Mouse (Mus musculus) gastrocnemius, adult 2 months (tissue): ENCODE data around the gene Shq1. TPM values are rescaled to one million over a fixed set of nuclear protein-coding genes. Genes with fewer than 3 reads are reported as not detected.

Experiments
- DNase-seq: peaks from one replicate; pipeline ENCODE4 v3.0.0; 2022
- H3K27ac ChIP-seq: fragments of 200-600 bp; 2 replicates; pipeline ENCODE4 v1.8.1; 2022; ENCODE audit warnings: mild to moderate bottlenecking
- H3K4me3 ChIP-seq: fragments of 200-600 bp; 2 replicates; pipeline ENCODE4 v1.8.1; 2022; ENCODE audit warnings: mild to moderate bottlenecking, moderate library complexity
- CTCF ChIP-seq: fragments of 200-600 bp; IDR thresholded peaks from 2 replicates; pipeline ENCODE4 v1.8.1; 2022; ENCODE audit warnings: antibody characterized with exemption, mild to moderate bottlenecking, moderate library complexity
- intact Hi-C: fragments of 180-260 bp; cut with DNase I; formaldehyde crosslinking; loops from one replicate; pipeline ENCODE4 v1.15.1; 2025
- total RNA-seq, 2 experiments: library from RNA; stranded (reverse); gene quantifications; 2 replicates each; pipeline ENCODE4 v1.2.3; 2021

Shq1 gene
- total RNA-seq, 2 experiments from 2014 or later: 1.9 TPM

GRCm38 (mm10) chr6:100704574-100705365 lies 33.8 kb upstream of the Shq1 start, which contains the start of gene Gxylt2:
TSS of gene Gxylt2 (plus strand) at chr6:100704734.
- peak within 1 kb of the TSS; percentile 73 for H3K4me3 ChIP-seq
- intact Hi-C loops: no loop called here
- peak within 1 kb of the TSS; percentile 56 for H3K27ac ChIP-seq
- DNase-seq: peak; percentile 61
- peak; percentile 14; the same call in 1 of the 2 replicates for TF ChIP-seq CTCF

GRCm38 (mm10) chr6:100704197-100704573 lies 33.2 kb upstream of the Shq1 start:
- no peak for TF ChIP-seq CTCF
- Histone ChIP-seq H3K27ac (peak overlapping the region; percentile 56; the same call in 1 of the 2 replicates), H3K4me3 (peak overlapping the region; percentile 73)
- no peak for DNase-seq
- intact Hi-C loops: no loop called here

- Histone ChIP-seq H3K4me3 (no peak overlapping the region), H3K27ac (no peak overlapping the region)
- DNase-seq: no peak
- TF ChIP-seq CTCF: no peak
- intact Hi-C loops: no loop called here
Observed at GRCm38 (mm10) chr6:100700774-100701173, 29.8 kb upstream of the Shq1 start.

- DNase-seq: no peak
- Histone ChIP-seq H3K4me3 (no peak overlapping the region), H3K27ac (no peak overlapping the region)
- intact Hi-C loops: no loop called here
- no peak for TF ChIP-seq CTCF
Observed at GRCm38 (mm10) chr6:100699986-100700385, 29.0 kb upstream of the Shq1 start.

GRCm38 (mm10) chr6:100686341-100686740 lies 15.4 kb upstream of the Shq1 start:
- Histone ChIP-seq H3K27ac (no peak overlapping the region), H3K4me3 (no peak overlapping the region)
- DNase-seq: no peak
- intact Hi-C loops: no loop called here
- no peak for TF ChIP-seq CTCF

- Histone ChIP-seq H3K4me3 (no peak overlapping the region), H3K27ac (no peak overlapping the region)
- no peak for TF ChIP-seq CTCF
- no peak for DNase-seq
- intact Hi-C loops: no loop called here
Observed at GRCm38 (mm10) chr6:100678636-100679035, 7.7 kb upstream of the Shq1 start.

GRCm38 (mm10) chr6:100676461-100676860 lies 5.5 kb upstream of the Shq1 start:
- intact Hi-C loops: no loop called here
- no peak overlapping the region for H3K27ac ChIP-seq

GRCm38 (mm10) chr6:100674974-100675373 lies 4.0 kb upstream of the Shq1 start:
- no peak for DNase-seq

More at GRCm38 (mm10) chr6:100676461-100676860, 5.5 kb upstream of the Shq1 start:
- no peak overlapping the region for H3K4me3 ChIP-seq
- TF ChIP-seq CTCF: no peak
- DNase-seq: no peak

GRCm38 (mm10) chr6:100671401-100671800 lies 444 bp upstream of the Shq1 start:
- no peak overlapping the region for H3K27ac ChIP-seq
- TF ChIP-seq CTCF: no peak
- peak overlapping the region; percentile 85 for H3K4me3 ChIP-seq
- no peak for DNase-seq
- intact Hi-C loops: no loop called here

More at GRCm38 (mm10) chr6:100674974-100675373, 4.0 kb upstream of the Shq1 start:
- Histone ChIP-seq H3K27ac (no peak overlapping the region), H3K4me3 (no peak overlapping the region)
- peak; percentile 73 for TF ChIP-seq CTCF
- intact Hi-C loops: loop anchor here (1.0 kb wide), 1 partner anchor 200 kb away; no protein-coding TSS in a partner anchor

GRCm38 (mm10) chr6:100670370-100670841 lies 551 bp downstream of the Shq1 start:
- peak; percentile 19; the same call in 1 of the 2 replicates for TF ChIP-seq CTCF
- peak overlapping the region; percentile 85 for H3K4me3 ChIP-seq
- intact Hi-C loops: no loop called here
- peak overlapping the region; percentile 78 for H3K27ac ChIP-seq
- peak; percentile 54 for DNase-seq

GRCm38 (mm10) chr6:100668858-100669257 lies 2.1 kb downstream of the Shq1 start:
- no peak for DNase-seq

GRCm38 (mm10) chr6:100667644-100668043 lies 3.3 kb downstream of the Shq1 start:
- Histone ChIP-seq H3K4me3 (no peak overlapping the region), H3K27ac (no peak overlapping the region)
- TF ChIP-seq CTCF: peak; percentile 3; the same call in 1 of the 2 replicates
- intact Hi-C loops: no loop called here
- no peak for DNase-seq

More at GRCm38 (mm10) chr6:100668858-100669257, 2.1 kb downstream of the Shq1 start:
- no peak overlapping the region for H3K27ac ChIP-seq
- intact Hi-C loops: no loop called here
- no peak overlapping the region for H3K4me3 ChIP-seq
- TF ChIP-seq CTCF: no peak

- Histone ChIP-seq H3K27ac (no peak overlapping the region), H3K4me3 (no peak overlapping the region)
- no peak for TF ChIP-seq CTCF
- DNase-seq: no peak
- intact Hi-C loops: no loop called here
Observed at GRCm38 (mm10) chr6:100662224-100662623, 8.7 kb downstream of the Shq1 start.
